Mouse (Mus musculus) CD8-positive naive resting alpha-beta T cell, adult 57 days (primary cell): ENCODE data around the gene Vmn1r49. TPM values are rescaled to one million over a fixed set of nuclear protein-coding genes. Genes with fewer than 3 reads are reported as not detected.

Experiments
- total RNA-seq: library from RNA; stranded (reverse); gene quantifications from one replicate; pipeline ENCODE4 v1.2.4, GENCODE M21; 2023

The Vmn1r49 gene
- not detected for total RNA-seq

DNA sequence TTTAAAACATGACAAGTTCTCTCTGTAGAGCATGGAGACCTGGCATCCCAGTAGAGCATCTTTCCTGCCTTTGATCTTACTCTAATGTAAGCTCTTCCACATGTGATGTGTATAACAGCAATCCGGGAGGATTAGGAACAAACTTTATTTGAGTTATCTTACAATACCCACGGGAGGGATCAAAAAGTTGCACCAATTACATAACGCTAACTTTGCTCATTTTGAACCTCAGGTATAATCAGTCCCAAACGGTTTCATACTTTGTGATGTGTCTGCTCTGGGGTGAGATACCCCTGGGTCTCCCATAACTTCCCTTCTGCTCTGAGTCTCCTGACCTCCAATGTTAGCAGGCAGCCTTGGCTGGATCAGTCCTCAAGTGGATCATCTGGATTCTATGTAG, at the start of gene Vmn1r49:
Gene Vmn1r49 (minus strand): TSS at position 101 of the 400 bp plus-strand sequence.

DNA sequence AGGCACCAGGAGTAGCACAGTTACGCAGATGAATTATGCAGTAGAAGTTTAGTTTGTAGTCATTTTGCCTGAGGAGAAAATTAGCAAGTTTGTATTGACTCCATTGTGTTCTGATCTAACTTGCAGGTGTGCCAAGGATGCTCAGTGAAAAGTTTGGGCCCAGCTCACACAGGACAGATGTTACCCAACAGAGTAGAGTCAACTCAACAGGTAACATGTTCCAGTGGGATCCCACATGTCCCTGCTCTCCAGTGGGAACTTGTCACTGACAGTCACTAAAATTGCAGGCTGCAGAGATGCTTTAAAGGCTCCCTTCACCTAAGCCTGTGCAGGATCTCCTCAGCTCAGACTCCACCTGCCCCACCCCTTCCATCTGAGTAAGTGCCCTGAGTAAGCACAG, 44.0 kb upstream of the Vmn1r49 start, which contains the start of gene Vmn1r51:
Gene Vmn1r51 (plus strand): TSS at position 301 of the 400 bp plus-strand sequence.

GRCm38 (mm10) chr6:90101130-90101529, 22.8 kb upstream of the Vmn1r49 start, which contains the start of gene Vmn1r50:
Gene Vmn1r50 (plus strand): TSS chr6:90101430.

DNA sequence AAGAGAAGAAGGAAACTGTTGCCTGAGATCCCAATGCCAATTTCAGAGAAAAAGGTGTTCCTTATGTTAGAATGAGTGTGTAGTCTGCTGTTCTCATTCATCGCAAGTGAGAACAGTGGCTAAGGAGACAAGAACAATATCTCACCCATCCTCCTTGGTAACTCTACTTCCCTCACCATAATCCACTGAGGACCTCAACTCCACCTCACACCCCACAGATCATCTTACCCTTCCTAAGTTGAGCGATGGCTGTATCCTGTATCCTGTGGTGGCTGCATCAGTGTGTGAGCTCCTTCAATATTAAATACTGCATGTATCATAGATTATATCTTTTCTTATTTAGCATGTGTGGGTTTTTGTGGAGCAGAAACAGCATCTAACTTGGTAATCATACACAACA, 41.6 kb downstream of the Vmn1r49 start, which contains the start of gene Vmn1r48:
Gene Vmn1r48 (minus strand): TSS at position 101 of the 400 bp plus-strand sequence.

Other genes starting within 250 kb of the Vmn1r49 start
- gene Vmn1r42, start 202.1 kb downstream of the Vmn1r49 start, total RNA-seq: not detected
- gene Vmn1r43, start 202.1 kb downstream of the Vmn1r49 start, total RNA-seq: not detected
- gene Vmn1r44, start 194.8 kb downstream of the Vmn1r49 start, total RNA-seq: not detected
- gene Vmn1r45, start 137.9 kb downstream of the Vmn1r49 start, total RNA-seq: not detected
- not detected for gene Vmn1r46, start 109.2 kb downstream of the Vmn1r49 start, total RNA-seq
- not detected for gene Vmn1r47, start 62.4 kb downstream of the Vmn1r49 start, total RNA-seq
- not detected for gene Vmn1r48, start 41.7 kb downstream of the Vmn1r49 start, total RNA-seq
- not detected for gene Vmn1r50, start 22.9 kb upstream of the Vmn1r49 start, total RNA-seq
- not detected for gene Vmn1r51, start 44.1 kb upstream of the Vmn1r49 start, total RNA-seq
- not detected for gene Vmn1r52, start 96.3 kb upstream of the Vmn1r49 start, total RNA-seq
- not detected for gene V1ra8, start 124.3 kb upstream of the Vmn1r49 start, total RNA-seq
- gene Vmn1r53, start 145.9 kb upstream of the Vmn1r49 start, total RNA-seq: not detected
- gene Vmn1r54, start 167.8 kb upstream of the Vmn1r49 start, total RNA-seq: not detected
- not detected for gene BC048671, start 222.7 kb upstream of the Vmn1r49 start, total RNA-seq
- gene Chst13, start 246.7 kb upstream of the Vmn1r49 start, total RNA-seq: not detected